Mouse (Mus musculus) myocyte (in vitro differentiated cells): ENCODE measurements around the gene Pdyn.

ENCODE experiments used
- CEBPB ChIP-seq: IDR thresholded peaks from 2 replicates; pipeline ENCODE4 v1.6.1; 2011; ENCODE audit warnings: mild to moderate bottlenecking, moderate library complexity; ENCODE audit not compliant: poor library complexity, insufficient read depth, severe bottlenecking
- E2F4 ChIP-seq: IDR thresholded peaks from one replicate; pipeline ENCODE4 v1.6.1; 2011; ENCODE audit warnings: mild to moderate bottlenecking, control low read depth, moderate library complexity; ENCODE audit not compliant: insufficient read depth
- MAX ChIP-seq: IDR thresholded peaks from one replicate; pipeline ENCODE4 v1.6.1; 2011; ENCODE audit warnings: low read depth, mild to moderate bottlenecking, control low read depth
- MYOD1 ChIP-seq, 3 experiments: IDR thresholded peaks; one replicate each; pipeline ENCODE4 v1.6.1; 2011; ENCODE audit warnings: control low read depth in 2 of 3, low read depth in 2 of 3, mild to moderate bottlenecking in 2 of 3, moderate library complexity in 1 of 3; ENCODE audit not compliant: insufficient read length in 2 of 3, control insufficient read depth in 1 of 3
- MYOG ChIP-seq, 3 experiments: IDR thresholded peaks; one replicate each; pipeline ENCODE4 v1.6.1; 2011; ENCODE audit warnings: control low read depth in 2 of 3, low read depth in 2 of 3, mild to moderate bottlenecking in 2 of 3; ENCODE audit not compliant: insufficient read length in 2 of 3, control insufficient read depth in 1 of 3, insufficient read depth in 1 of 3
- POLR2A ChIP-seq: IDR thresholded peaks from one replicate; pipeline ENCODE4 v1.6.1; 2011; ENCODE audit warnings: low read depth, mild to moderate bottlenecking, control low read depth, moderate library complexity; ENCODE audit not compliant: insufficient read length
- POLR2AphosphoS2 ChIP-seq: IDR thresholded peaks from one replicate; pipeline ENCODE4 v1.6.1; 2011; ENCODE audit warnings: low read depth, control low read depth; ENCODE audit not compliant: insufficient read length
- REST ChIP-seq: IDR thresholded peaks from one replicate; pipeline ENCODE4 v1.6.1; 2011; ENCODE audit warnings: mild to moderate bottlenecking, control low read depth, moderate library complexity; ENCODE audit not compliant: insufficient read depth, insufficient read length
- SRF ChIP-seq: IDR thresholded peaks from one replicate; pipeline ENCODE4 v1.6.1; 2011; ENCODE audit warnings: low read depth; ENCODE audit not compliant: control insufficient read depth, insufficient read length
- TCF12 ChIP-seq: IDR thresholded peaks from one replicate; pipeline ENCODE4 v1.6.1; 2011; ENCODE audit warnings: mild to moderate bottlenecking, control low read depth; ENCODE audit not compliant: poor library complexity, insufficient read depth, severe bottlenecking
- TCF3 ChIP-seq: IDR thresholded peaks from one replicate; pipeline ENCODE4 v1.6.1; 2011; ENCODE audit warnings: low read depth, control low read depth; ENCODE audit not compliant: insufficient read length
- USF1 ChIP-seq: IDR thresholded peaks from one replicate; pipeline ENCODE4 v1.6.1; 2011; ENCODE audit warnings: low read depth, mild to moderate bottlenecking, control low read depth, moderate library complexity

GRCm38 (mm10) chr2:129677664-129678063 is 22.0 kb downstream of the Pdyn start:
- TF ChIP-seq POLR2A (no peak), SRF (no peak), MYOD1 (IDR thresholded peaks at IDR 0.05; ENCODE audit: control insufficient read depth in 1 of 3, insufficient read length in 2 of 3, low read depth in 2 of 3) (no peak), USF1 (no peak), MYOG (IDR thresholded peaks at IDR 0.05; ENCODE audit: control insufficient read depth in 1 of 3, insufficient read depth in 1 of 3, insufficient read length in 2 of 3, low read depth in 2 of 3) (no peak), POLR2AphosphoS2 (no peak), E2F4 (no peak), MAX (no peak), TCF12 (no peak), REST (no peak), CEBPB (no peak), TCF3 (no peak)
